In the genomic region with DNA sequence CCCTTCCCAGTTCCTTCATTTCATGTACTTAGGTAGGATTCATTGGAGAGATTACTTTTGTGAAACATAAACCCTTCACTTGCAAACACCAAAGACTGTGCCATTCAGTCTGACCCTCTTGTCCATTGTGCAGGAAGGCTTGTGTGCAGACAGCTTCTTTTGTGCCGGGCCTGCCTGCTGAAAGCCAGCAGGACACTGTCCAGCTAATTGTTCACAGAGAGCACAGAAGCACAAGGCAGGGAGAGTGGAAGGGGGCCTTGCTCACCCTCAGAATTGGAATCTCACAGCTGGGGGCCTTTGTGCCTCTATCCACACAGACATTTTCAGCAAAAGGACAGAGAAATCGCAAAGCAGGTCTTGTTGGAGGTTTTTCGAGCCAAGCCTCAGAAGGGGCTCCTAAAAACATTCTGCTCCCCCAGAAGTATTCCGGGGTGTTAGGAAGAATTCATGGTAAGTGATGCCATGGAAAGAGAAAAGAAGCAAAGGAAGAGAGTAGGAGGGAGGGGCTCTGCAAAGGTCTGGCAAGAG, we compare ENCODE assay signal across 23 mouse cellular contexts. TPM values are rescaled to one million over a fixed set of nuclear protein-coding genes. Genes with fewer than 3 reads are reported as not detected.
DNase-seq lines count a peak whose midpoint lies in the region; ATAC-seq and TF ChIP-seq lines count a peak whose summit lies in the region.
"Had no signal": no experiment of that assay in that cellular context is flagged by ENCODE, and none has a peak within 500 bp of the region (broad histone marks: within the 10 kb centered on the region; RNA-seq: fewer than 3 reads in every experiment).

No protein-coding gene starts in this region.

- H3K4me1 ChIP-seq in hindbrain, embryonic 11.5 days (replicated peaks; ENCODE audit: control insufficient read depth, insufficient read depth, low read length), result peaks cover 9% of the 10 kb centered on the region
- H3K4me1 ChIP-seq in hindbrain, embryonic 13.5 days (replicated peaks), result peaks cover 16% of the 10 kb centered on the region
- H3K4me1 ChIP-seq in thymus, adult 2 months (replicated peaks; ENCODE audit: control insufficient read depth, insufficient read depth, low read length), result no peaks in the 10 kb centered on the region; the same call in 1 of the 2 replicates

- no peak overlapping the region for H3K4me2 ChIP-seq in hindbrain, embryonic 11.5 days (replicated peaks; ENCODE audit: low read depth, low read length)
- H3K4me2 ChIP-seq in hindbrain, embryonic 13.5 days, result no peak overlapping the region
- H3K4me2 ChIP-seq: heart, embryonic 13.5 days; intestine, embryonic 15.5 days; liver, embryonic 15.5 days; neural tube, embryonic 12.5 days had no signal

- H3K9ac ChIP-seq in hindbrain, embryonic 11.5 days (ENCODE audit: low read depth, low read length), result no peak overlapping the region
- H3K9ac ChIP-seq in hindbrain, embryonic 13.5 days, result no peak overlapping the region
- H3K9ac ChIP-seq: heart, embryonic 13.5 days; intestine, embryonic 15.5 days; liver, embryonic 15.5 days; neural tube, embryonic 12.5 days had no signal

- TF ChIP-seq POLR2A in thymus, adult 2 months (IDR thresholded peaks at IDR 0.05; ENCODE audit: control insufficient read depth, extremely low read depth, insufficient read depth, low read length, poor library complexity), result no peak

- H3K9me3 ChIP-seq in hindbrain, embryonic 11.5 days (ENCODE audit: control insufficient read depth, low read length), result no peaks in the 10 kb centered on the region
- H3K9me3 ChIP-seq in hindbrain, embryonic 13.5 days, result no peaks in the 10 kb centered on the region
- H3K9me3 ChIP-seq: heart, embryonic 13.5 days; intestine, embryonic 15.5 days; liver, embryonic 15.5 days; neural tube, embryonic 12.5 days had no signal

- peak; percentile 71 for ATAC-seq in hindbrain, embryonic 11.5 days (ENCODE audit: low FRiP score)
- ATAC-seq in hindbrain, embryonic 13.5 days (ENCODE audit: low FRiP score), result no peak
- no peak for ATAC-seq in erythroblast, adult 5-6 weeks (replicated peaks; ENCODE audit: low FRiP score, poor library complexity, severe bottlenecking)
- ATAC-seq: activated CD4-positive, CD25-positive, alpha-beta regulatory T cell, adult 4 months; intestine, embryonic 15.5 days; Patski had no signal

- WGBS in hindbrain, embryonic 11.5 days, result 21% methylated on average over 4 of the region's 4 CpGs
- WGBS in hindbrain, embryonic 13.5 days, result 17% methylated on average over 4 of the region's 4 CpGs
- 94% methylated on average over 4 of the region's 4 CpGs for WGBS in thymus, adult 2 months

- no peak for TF ChIP-seq CTCF in thymus, adult 2 months (IDR thresholded peaks at IDR 0.05; ENCODE audit: borderline replicate concordance, control insufficient read depth, extremely low read depth, insufficient read depth, low read length, poor library complexity)

- no peak overlapping the region for H3K4me3 ChIP-seq in hindbrain, embryonic 11.5 days (ENCODE audit: low read depth, low read length)
- H3K4me3 ChIP-seq in hindbrain, embryonic 13.5 days, result no peak overlapping the region
- no peak overlapping the region for H3K4me3 ChIP-seq in thymus, adult 2 months (ENCODE audit: control insufficient read depth, insufficient read depth, low read length)
- H3K4me3 ChIP-seq: gastrocnemius, adult 2 months; heart, embryonic 13.5 days; intestine, embryonic 15.5 days; liver, embryonic 15.5 days; neural tube, embryonic 12.5 days had no signal

- peak; percentile 47 for DNase-seq in hindbrain, embryonic 11.5 days (ENCODE audit: low spot score)
- peak; percentile 74 for DNase-seq in brain, adult 2 months (ENCODE audit: low read depth, low spot score)
- DNase-seq in embryo, embryonic 11 days, result peak; percentile 54
- peak; percentile 40 for DNase-seq in mesoderm, embryonic 11.5 days (ENCODE audit: low read depth, low spot score)
- no peak for DNase-seq in yolk sac, embryonic 10.5 days (ENCODE audit: low spot score)
- no peak for DNase-seq in thymus, adult 2 months
- DNase-seq: adrenal gland, postnatal 25 days; cerebellum, adult 9-10 months; gastrocnemius, adult 2 months; heart, postnatal 36 days; lung, postnatal 14 days; right cerebral cortex, postnatal 25 days; thymus, postnatal 25 days had no signal

- no peaks in the 10 kb centered on the region for H3K36me3 ChIP-seq in hindbrain, embryonic 11.5 days (ENCODE audit: control insufficient read depth, insufficient read depth, low read length)
- H3K36me3 ChIP-seq in hindbrain, embryonic 13.5 days, result no peaks in the 10 kb centered on the region
- no peaks in the 10 kb centered on the region for H3K36me3 ChIP-seq in thymus, adult 2 months (ENCODE audit: control insufficient read depth, insufficient read depth, low read length)
- H3K36me3 ChIP-seq: heart, embryonic 13.5 days; intestine, embryonic 15.5 days; liver, embryonic 15.5 days; neural tube, embryonic 12.5 days had no signal

- H3K27ac ChIP-seq in hindbrain, embryonic 11.5 days (ENCODE audit: low read depth, low read length), result 0 out of 2 replicates have a peak overlapping the region, but pooled peaks have one; percentile 12
- no peak overlapping the region for H3K27ac ChIP-seq in hindbrain, embryonic 13.5 days
- H3K27ac ChIP-seq in thymus, adult 2 months (ENCODE audit: control insufficient read depth, insufficient read depth, low read length), result no peak overlapping the region
- H3K27ac ChIP-seq: gastrocnemius, adult 2 months; heart, embryonic 13.5 days; intestine, embryonic 15.5 days; kidney, postnatal 0 days; liver, embryonic 15.5 days; neural tube, embryonic 12.5 days; stomach, postnatal 0 days had no signal

- H3K27me3 ChIP-seq in hindbrain, embryonic 11.5 days (ENCODE audit: control insufficient read depth, insufficient read depth, low read length), result no peaks in the 10 kb centered on the region
- H3K27me3 ChIP-seq in hindbrain, embryonic 13.5 days, result peaks cover 10% of the 10 kb centered on the region; the same call in 1 of the 2 replicates
- H3K27me3 ChIP-seq in thymus, adult 2 months (ENCODE audit: control insufficient read depth, insufficient read depth, low read length), result no peaks in the 10 kb centered on the region
- H3K27me3 ChIP-seq: intestine, embryonic 15.5 days; liver, embryonic 15.5 days; neural tube, embryonic 12.5 days; Patski had no signal

RNA-seq across cellular contexts. Expression of a gene that starts 38.0 kb away (rescaled TPM):
- 2.1 and 3.0 TPM in 2 replicates for polyA plus RNA-seq in hindbrain, embryonic 11.5 days (2014; fragmentation: Nextera tagmentation; extraction: Ambion mirVana)
- polyA plus RNA-seq in hindbrain, embryonic 13.5 days (2015; fragmentation: Nextera tagmentation; extraction: Ambion mirVana), result 3.0 and 3.4 TPM in 2 replicates
- polyA plus RNA-seq in thymus, adult 2 months (2012; rRNA removed), result 6.2 and 7.9 TPM in 2 replicates
- 3.3 and 8.6 TPM in 2 replicates for total RNA-seq in erythroblast, adult 5-6 weeks (2015; ENCODE audit: low replicate concordance)
- 2.9 and 11.7 TPM in 2 replicates for total RNA-seq in erythroblast, adult 5-6 weeks (2017; ENCODE audit: low replicate concordance)

Comparison
In these comparisons a context has a peak if more than half of its experiments do, and no peak if none do; other contexts are left out.
1. DNase-seq: peak in hindbrain, embryonic 11.5 days (single experiment), brain, adult 2 months (single experiment), embryo, embryonic 11 days (single experiment) and mesoderm, embryonic 11.5 days (single experiment); none in yolk sac, embryonic 10.5 days (single experiment) and thymus, adult 2 months (single experiment).